Mouse (Mus musculus) E14TG2a.4 (cell line): Measurements from ENCODE around the gene Ahnak.

Source experiments
- CTCF ChIP-seq: conservative IDR thresholded peaks from 2 replicates; pipeline ENCODE4 v1.5.1; 2014; ENCODE audit warnings: low read length
- NANOG ChIP-seq: IDR thresholded peaks from 2 replicates; pipeline ENCODE4 v1.6.1; 2014; ENCODE audit warnings: borderline replicate concordance, low read length, mixed read lengths
- POU5F1 ChIP-seq: IDR thresholded peaks from 2 replicates; pipeline ENCODE4 v1.6.1; 2014; ENCODE audit warnings: low read length, borderline replicate concordance

GRCm38 (mm10) chr19:9090191-9090590, 101.1 kb downstream of the Ahnak start:
- TF ChIP-seq CTCF (no peak), NANOG (no peak), POU5F1 (no peak)
